Mouse (Mus musculus) liver, embryonic 14.5 days (tissue): ENCODE results near the gene Farp2.
"Not testable (repeated sequence)": the region's sequence is repeated elsewhere in the genome, so short reads cannot be mapped to it uniquely, and the experiment has no call there.

Source experiments
- CTCF ChIP-seq: IDR thresholded peaks from 2 replicates; pipeline ENCODE4 v1.5.1; 2016; ENCODE audit warnings: antibody characterized with exemption, low read depth, control low read depth
- EP300 ChIP-seq: IDR thresholded peaks from 2 replicates; pipeline ENCODE4 v1.6.1; 2016; ENCODE audit warnings: antibody characterized with exemption, low read depth

- not testable (repeated sequence) for TF ChIP-seq EP300, CTCF
These were observed 25.6 kb upstream of the Farp2 start for GRCm38 (mm10) chr1:93486302-93486701.
